Mouse (Mus musculus): ENCODE data around the gene Atp2c2.

The Atp2c2 gene

GRCm38 (mm10) chr8:119702965-119703364 is 3.2 kb downstream of the Atp2c2 start:
- no peak for DNase-seq (ENCODE audit: low read depth, low spot score)

- DNase-seq (ENCODE audit: low read depth, low spot score): no peak
These were observed 7.3 kb downstream of the Atp2c2 start for GRCm38 (mm10) chr8:119707146-119707545.

GRCm38 (mm10) chr8:119708471-119708870 is 8.7 kb downstream of the Atp2c2 start:
- peak; percentile 55 for DNase-seq (ENCODE audit: low read depth, low spot score)

- DNase-seq (ENCODE audit: low read depth, low spot score): peak; percentile 97
These were observed 9.3 kb downstream of the Atp2c2 start for GRCm38 (mm10) chr8:119708878-119709702.

GRCm38 (mm10) chr8:119709703-119710093 is 9.9 kb downstream of the Atp2c2 start:
- peak; percentile 37 for DNase-seq (ENCODE audit: low read depth, low spot score)

GRCm38 (mm10) chr8:119712226-119712625 is 12.4 kb downstream of the Atp2c2 start:
- peak; percentile 88 for DNase-seq (ENCODE audit: low read depth, low spot score)

GRCm38 (mm10) chr8:119713421-119713820 is 13.6 kb downstream of the Atp2c2 start:
- DNase-seq (ENCODE audit: low read depth, low spot score): no peak

- DNase-seq (ENCODE audit: low read depth, low spot score): peak; percentile 86
These were observed 15.4 kb downstream of the Atp2c2 start for GRCm38 (mm10) chr8:119715221-119715620.

- no peak for DNase-seq (ENCODE audit: low read depth, low spot score)
These were observed 17.0 kb downstream of the Atp2c2 start for GRCm38 (mm10) chr8:119716730-119717299.

- peak; percentile 34 for DNase-seq (ENCODE audit: low read depth, low spot score)
These were observed 18.0 kb downstream of the Atp2c2 start for GRCm38 (mm10) chr8:119717765-119718164.

- no peak for DNase-seq (ENCODE audit: low read depth, low spot score)
These were observed 19.2 kb downstream of the Atp2c2 start for GRCm38 (mm10) chr8:119719011-119719501.

- DNase-seq (ENCODE audit: low read depth, low spot score): no peak
These were observed 22.5 kb downstream of the Atp2c2 start for GRCm38 (mm10) chr8:119722348-119722747.

GRCm38 (mm10) chr8:119723676-119724075 is 23.9 kb downstream of the Atp2c2 start:
- peak; percentile 36 for DNase-seq (ENCODE audit: low read depth, low spot score)

- DNase-seq (ENCODE audit: low read depth, low spot score): no peak
These were observed 24.8 kb downstream of the Atp2c2 start for GRCm38 (mm10) chr8:119724596-119724995.

GRCm38 (mm10) chr8:119727093-119727492 is 27.3 kb downstream of the Atp2c2 start:
- DNase-seq (ENCODE audit: low read depth, low spot score): no peak

- DNase-seq (ENCODE audit: low read depth, low spot score): no peak
These were observed 28.6 kb downstream of the Atp2c2 start for GRCm38 (mm10) chr8:119728351-119728895.

GRCm38 (mm10) chr8:119732072-119732471 is 32.3 kb downstream of the Atp2c2 start:
- DNase-seq (ENCODE audit: low read depth, low spot score): no peak

- no peak for DNase-seq (ENCODE audit: low read depth, low spot score)
These were observed 36.6 kb downstream of the Atp2c2 start for GRCm38 (mm10) chr8:119736348-119736917.

- DNase-seq (ENCODE audit: low read depth, low spot score): no peak
These were observed 37.5 kb downstream of the Atp2c2 start for GRCm38 (mm10) chr8:119737093-119737900.

- DNase-seq (ENCODE audit: low read depth, low spot score): no peak
These were observed 38.5 kb downstream of the Atp2c2 start for GRCm38 (mm10) chr8:119738129-119738907.

GRCm38 (mm10) chr8:119740634-119741033 is 40.8 kb downstream of the Atp2c2 start:
- DNase-seq (ENCODE audit: low read depth, low spot score): no peak

Data from 3T3-L1 (cell line).